Mouse (Mus musculus) splenic B cell, adult 2 months (primary cell): ENCODE results near the gene Slc9a9.

Experiments used
- DNase-seq: peaks from one replicate; pipeline ENCODE4 v3.0.0-alpha.2; 2011; ENCODE audit warnings: low read depth, low spot score
- H3K27me3 ChIP-seq: 2 replicates; pipeline ENCODE4 v1.6.1; 2012; ENCODE audit warnings: mild to moderate bottlenecking, low read length, moderate library complexity, mixed read lengths; ENCODE audit not compliant: control insufficient read depth, poor library complexity, insufficient read depth, severe bottlenecking
- H3K36me3 ChIP-seq: 2 replicates; pipeline ENCODE4 v1.6.1; 2012; ENCODE audit warnings: mild to moderate bottlenecking, low read length, moderate library complexity, mixed read lengths; ENCODE audit not compliant: control insufficient read depth, poor library complexity, insufficient read depth, severe bottlenecking

The Slc9a9 gene

GRCm38 (mm10) chr9:95109799-95110198 lies 440.1 kb downstream of the Slc9a9 start:
- DNase-seq: no peak
- Histone ChIP-seq H3K27me3 (no peaks in the 10 kb centered on the region; the same call in 1 of the 2 replicates), H3K36me3 (no peaks in the 10 kb centered on the region)

DNA sequence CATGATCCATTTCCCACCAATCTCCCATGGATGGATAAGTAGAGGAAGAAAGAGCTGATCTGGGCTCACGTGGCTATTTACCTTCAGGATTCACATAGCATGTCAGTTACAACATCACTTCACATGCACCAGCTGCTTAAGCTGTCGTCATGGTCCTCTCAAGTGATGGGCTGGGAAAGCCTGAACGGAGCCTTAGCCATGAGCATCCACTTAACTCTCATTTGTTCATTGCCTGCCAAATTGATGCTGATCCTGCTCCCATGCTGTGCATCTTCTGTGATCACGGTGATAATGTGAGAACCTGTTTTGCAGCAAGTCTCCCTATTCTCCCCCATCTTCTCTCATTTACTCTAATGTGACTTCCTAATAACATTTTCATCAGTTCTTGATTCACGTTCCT lies 441.1 kb downstream of the Slc9a9 start:
- H3K36me3 ChIP-seq: no peaks in the 10 kb centered on the region
- H3K27me3 ChIP-seq: no peaks in the 10 kb centered on the region; the same call in 1 of the 2 replicates
- no peak for DNase-seq

- Histone ChIP-seq H3K36me3 (no peaks in the 10 kb centered on the region), H3K27me3 (no peaks in the 10 kb centered on the region; the same call in 1 of the 2 replicates)
- DNase-seq: no peak
Measured at GRCm38 (mm10) chr9:95111732-95112131, 442.0 kb downstream of the Slc9a9 start.

GRCm38 (mm10) chr9:95113157-95114135 lies 443.7 kb downstream of the Slc9a9 start:
- no peak for DNase-seq
- Histone ChIP-seq H3K36me3 (no peaks in the 10 kb centered on the region), H3K27me3 (no peaks in the 10 kb centered on the region; the same call in 1 of the 2 replicates)

GRCm38 (mm10) chr9:95120062-95120461 lies 450.4 kb downstream of the Slc9a9 start:
- no peak for DNase-seq
- Histone ChIP-seq H3K36me3 (no peaks in the 10 kb centered on the region), H3K27me3 (no peaks in the 10 kb centered on the region)

DNA sequence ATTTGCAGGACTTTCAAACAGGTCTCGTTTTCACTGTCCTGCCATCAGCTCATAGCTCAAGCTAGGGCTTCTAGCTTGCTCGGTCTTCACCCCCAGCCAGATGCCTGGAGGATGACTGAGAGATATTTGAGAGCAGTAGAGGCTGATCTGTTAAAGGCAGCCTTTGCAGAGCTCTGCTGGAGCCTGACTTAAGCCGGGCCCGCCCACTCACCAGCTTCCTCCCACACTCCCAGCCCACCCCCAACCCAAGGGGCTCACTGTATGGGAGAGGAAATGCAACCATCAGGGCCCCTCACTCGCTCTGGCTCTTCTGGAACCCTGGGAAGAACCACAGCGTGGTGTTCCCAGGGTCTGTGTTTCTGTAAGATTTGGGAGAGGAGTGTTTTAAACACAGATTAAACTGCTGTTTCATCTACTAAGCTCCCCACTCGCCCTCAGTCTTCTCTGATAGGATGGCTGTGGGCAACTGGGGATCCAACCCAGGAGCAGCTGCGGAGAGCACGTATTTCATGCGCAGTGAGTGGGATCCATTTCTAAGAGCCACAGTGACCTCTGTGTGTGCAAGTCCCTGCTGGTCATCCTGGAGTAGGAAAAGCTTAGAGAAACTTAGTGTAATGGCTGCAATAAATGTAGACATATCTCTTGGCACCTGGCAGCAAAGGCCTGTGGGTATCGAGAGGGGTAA lies 451.6 kb downstream of the Slc9a9 start:
- Histone ChIP-seq H3K36me3 (no peaks in the 10 kb centered on the region), H3K27me3 (no peaks in the 10 kb centered on the region)
- DNase-seq: no peak

DNA sequence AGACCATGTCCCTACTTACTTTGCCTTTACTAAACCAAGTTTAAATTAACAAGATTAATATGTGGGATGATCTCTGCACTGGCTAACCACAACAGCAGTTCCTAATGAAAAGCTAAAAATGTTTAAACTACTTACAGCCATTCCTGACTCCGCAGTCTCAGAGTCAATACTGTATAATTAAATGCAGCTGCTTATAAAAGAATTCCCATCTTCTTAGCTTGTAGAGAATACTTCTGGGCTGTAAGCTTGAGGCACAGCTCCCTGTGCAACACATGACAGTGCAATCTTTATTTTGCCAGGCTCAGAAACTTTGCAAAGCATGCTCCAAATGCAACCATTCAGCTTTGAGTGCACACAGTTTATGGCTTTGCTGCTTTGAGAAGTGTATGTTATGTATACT lies 456.0 kb downstream of the Slc9a9 start:
- Histone ChIP-seq H3K36me3 (no peaks in the 10 kb centered on the region), H3K27me3 (no peaks in the 10 kb centered on the region)
- no peak for DNase-seq

- Histone ChIP-seq H3K27me3 (no peaks in the 10 kb centered on the region), H3K36me3 (no peaks in the 10 kb centered on the region)
- DNase-seq: no peak
Measured at GRCm38 (mm10) chr9:95127774-95128173, 458.1 kb downstream of the Slc9a9 start.

DNA sequence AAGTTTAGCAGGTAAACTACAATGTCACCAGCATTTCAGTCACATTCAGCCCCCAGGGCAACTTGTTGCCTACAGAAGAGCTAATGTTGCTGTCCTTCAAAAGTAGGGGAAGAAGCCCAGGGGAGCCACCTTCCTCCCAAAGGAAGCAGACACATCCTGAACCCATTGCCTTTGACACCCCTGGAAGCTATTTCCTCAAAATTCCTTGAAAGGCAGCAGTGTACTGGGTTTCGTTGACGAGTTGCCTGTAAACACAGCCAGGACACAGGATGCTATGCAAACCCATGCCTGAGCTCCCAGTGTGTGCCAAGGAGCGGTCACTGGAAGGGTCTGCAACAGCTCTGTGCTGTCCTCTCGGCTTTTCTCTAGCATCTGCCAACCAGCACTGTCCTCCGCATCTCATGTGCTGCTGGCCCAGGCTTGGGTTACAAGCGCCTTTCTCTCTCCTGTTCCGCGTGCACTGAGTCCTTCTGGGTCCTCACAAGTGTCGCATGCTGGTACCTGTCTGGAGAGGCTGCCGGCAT lies 479.6 kb downstream of the Slc9a9 start:
- DNase-seq: no peak
- no peaks in the 10 kb centered on the region for H3K27me3 ChIP-seq
- H3K36me3 ChIP-seq: no peaks in the 10 kb centered on the region

DNA sequence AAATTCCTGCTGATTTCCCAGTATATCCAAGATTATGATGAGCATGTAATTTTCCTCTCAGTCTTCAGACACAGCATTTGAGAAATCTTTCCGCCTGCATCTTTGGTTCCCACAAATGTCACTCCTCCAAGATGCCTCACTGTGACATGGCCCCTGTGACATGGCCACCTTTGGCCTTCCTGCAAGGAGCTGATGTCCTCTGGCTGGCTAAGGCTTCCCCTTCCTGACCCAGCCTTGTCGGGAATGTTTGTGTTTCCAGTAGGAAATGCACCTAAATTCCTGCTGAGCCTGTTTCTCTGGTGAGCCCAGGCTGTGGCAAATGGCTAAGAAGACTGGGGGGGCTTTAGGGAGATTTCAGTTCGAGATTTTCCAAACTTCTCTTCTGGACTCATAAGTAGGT lies 480.4 kb downstream of the Slc9a9 start:
- DNase-seq: no peak
- no peaks in the 10 kb centered on the region for H3K36me3 ChIP-seq
- H3K27me3 ChIP-seq: no peaks in the 10 kb centered on the region

GRCm38 (mm10) chr9:95150597-95150996 lies 480.9 kb downstream of the Slc9a9 start:
- no peak for DNase-seq
- no peaks in the 10 kb centered on the region for H3K36me3 ChIP-seq
- no peaks in the 10 kb centered on the region for H3K27me3 ChIP-seq

DNA sequence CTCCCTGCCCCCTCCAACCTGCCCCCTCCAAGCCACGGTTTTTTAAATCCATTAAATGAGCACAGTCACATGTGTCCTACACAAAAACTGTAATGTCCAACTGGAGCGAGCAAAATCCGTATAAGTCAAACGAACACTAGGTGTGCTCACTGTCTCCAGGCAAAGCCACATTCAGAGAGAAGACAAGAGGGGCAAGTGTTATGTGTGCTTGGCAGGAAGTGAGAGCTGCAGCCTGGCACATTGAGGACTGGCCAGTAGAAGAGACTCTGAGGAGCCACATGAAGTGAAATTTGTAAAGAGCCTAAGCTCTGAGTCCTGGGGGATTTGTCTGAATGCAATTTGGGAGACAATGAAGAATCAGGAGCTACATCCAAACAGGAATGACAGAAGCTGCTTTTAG lies 481.3 kb downstream of the Slc9a9 start:
- no peak for DNase-seq
- no peaks in the 10 kb centered on the region for H3K27me3 ChIP-seq
- no peaks in the 10 kb centered on the region for H3K36me3 ChIP-seq

DNA sequence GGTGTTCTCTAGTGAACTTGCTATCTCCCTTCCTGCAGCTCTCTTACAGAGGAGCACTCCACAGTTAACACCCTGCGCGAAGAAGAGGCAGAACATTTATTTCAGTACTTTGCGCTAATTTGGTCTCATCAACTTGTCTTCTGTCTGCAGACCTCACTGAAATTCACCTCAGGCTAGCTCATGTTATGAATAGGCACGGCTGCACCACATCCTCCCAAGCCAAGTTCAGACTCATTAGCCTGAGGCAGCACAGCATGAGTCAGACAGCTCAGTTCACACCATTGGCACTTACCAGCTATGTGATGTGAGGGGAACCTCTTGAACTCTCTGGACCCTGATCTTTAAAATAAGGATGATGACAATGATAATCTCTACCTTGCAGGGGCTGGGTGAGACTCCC lies 482.0 kb downstream of the Slc9a9 start:
- H3K36me3 ChIP-seq: no peaks in the 10 kb centered on the region
- DNase-seq: no peak
- no peaks in the 10 kb centered on the region for H3K27me3 ChIP-seq

- H3K36me3 ChIP-seq: no peaks in the 10 kb centered on the region
- no peak for DNase-seq
- no peaks in the 10 kb centered on the region for H3K27me3 ChIP-seq
Measured at GRCm38 (mm10) chr9:95153966-95154365, 484.3 kb downstream of the Slc9a9 start.

DNA sequence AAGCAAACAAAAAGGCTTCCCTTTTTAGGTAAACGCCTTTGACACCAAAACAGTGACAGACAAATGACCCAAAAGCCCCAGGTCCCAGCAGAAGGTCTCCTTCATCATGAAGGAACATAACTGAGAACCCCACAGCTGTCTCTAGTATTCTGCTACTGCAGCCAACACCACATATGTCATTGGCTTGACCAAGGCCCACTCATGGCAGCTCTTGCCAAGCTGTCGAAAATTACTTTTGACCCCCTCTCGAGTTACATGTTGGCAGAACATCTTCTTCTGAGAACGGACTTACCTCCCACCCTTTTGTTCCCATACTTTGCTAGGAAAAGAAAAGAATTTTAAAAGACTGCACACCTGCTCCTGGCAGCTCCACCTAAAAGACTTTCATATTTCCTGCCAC lies 488.2 kb downstream of the Slc9a9 start:
- H3K36me3 ChIP-seq: no peaks in the 10 kb centered on the region
- DNase-seq: no peak

More for the DNA sequence above, 488.2 kb downstream of the Slc9a9 start:
- H3K27me3 ChIP-seq: no peaks in the 10 kb centered on the region
